14 mouse cellular contexts compared by ENCODE assay signal in the genomic region with DNA sequence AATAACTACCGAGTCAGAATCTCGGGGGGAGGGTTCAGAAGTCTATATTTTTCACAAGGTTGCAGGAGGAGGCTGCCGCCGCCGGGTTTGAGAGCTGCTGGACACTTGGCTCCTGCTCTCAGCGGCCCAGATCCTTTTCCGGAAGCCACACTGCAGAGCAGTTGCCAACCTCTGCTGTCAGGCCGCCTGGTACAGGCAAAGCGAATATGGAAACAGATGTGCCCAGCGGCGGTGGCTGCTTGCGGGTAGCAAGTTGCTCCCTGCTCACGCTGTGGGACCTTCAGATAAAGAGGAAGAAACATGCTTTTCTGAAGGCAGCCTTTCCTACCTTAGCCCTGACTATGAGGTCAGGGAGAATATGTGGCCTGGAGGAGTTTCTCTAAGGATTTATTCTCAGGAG. TPM values are rescaled to one million over a fixed set of nuclear protein-coding genes. Genes with fewer than 3 reads are reported as not detected.
DNase-seq lines count a peak whose midpoint lies in the region; ATAC-seq lines count a peak whose summit lies in the region.
"Had no signal": no experiment of that assay in that cellular context is flagged by ENCODE, and none has a peak within 500 bp of the region (broad histone marks: within the 10 kb centered on the region; RNA-seq: fewer than 3 reads in every experiment).

No protein-coding gene starts in this region.

- peak overlapping the region; percentile 30 for H3K27ac ChIP-seq in midbrain, embryonic 10.5 days (replicated peaks)
- no peak overlapping the region for H3K27ac ChIP-seq in midbrain, embryonic 11.5 days (ENCODE audit: low read depth, low read length)
- no peak overlapping the region for H3K27ac ChIP-seq in embryonic facial prominence, embryonic 13.5 days
- H3K27ac ChIP-seq in neural tube, embryonic 13.5 days (replicated peaks) = peak overlapping the region; percentile 62
- no peak overlapping the region for H3K27ac ChIP-seq in kidney, embryonic 14.5 days (ENCODE audit: low read depth, low read length)
- H3K27ac ChIP-seq: limb, embryonic 12.5 days; neural tube, embryonic 12.5 days had no signal

- no peak for ATAC-seq in midbrain, embryonic 11.5 days (ENCODE audit: low FRiP score)
- no peak for ATAC-seq in embryonic facial prominence, embryonic 13.5 days (ENCODE audit: insufficient number of reproducible peaks, insufficient read depth, low FRiP score, low TSS enrichment, low read depth)
- no peak for ATAC-seq in neural tube, embryonic 13.5 days (ENCODE audit: low read depth)
- no peak for ATAC-seq in kidney, embryonic 14.5 days (ENCODE audit: low FRiP score, low TSS enrichment)

- no peaks in the 10 kb centered on the region for H3K36me3 ChIP-seq in midbrain, embryonic 10.5 days
- no peaks in the 10 kb centered on the region for H3K36me3 ChIP-seq in midbrain, embryonic 11.5 days (ENCODE audit: control insufficient read depth, insufficient read depth, low read length)
- H3K36me3 ChIP-seq in embryonic facial prominence, embryonic 13.5 days = no peaks in the 10 kb centered on the region
- no peaks in the 10 kb centered on the region for H3K36me3 ChIP-seq in neural tube, embryonic 13.5 days
- no peaks in the 10 kb centered on the region for H3K36me3 ChIP-seq in kidney, embryonic 14.5 days (ENCODE audit: control insufficient read depth, insufficient read depth, low read length)
- H3K36me3 ChIP-seq: G1E; limb, embryonic 12.5 days; neural tube, embryonic 12.5 days had no signal

- H3K4me2 ChIP-seq in midbrain, embryonic 11.5 days = no peak overlapping the region
- peak overlapping the region; percentile 18 for H3K4me2 ChIP-seq in embryonic facial prominence, embryonic 13.5 days
- H3K4me2 ChIP-seq in neural tube, embryonic 13.5 days = no peak overlapping the region
- H3K4me2 ChIP-seq in kidney, embryonic 14.5 days (replicated peaks; ENCODE audit: low read depth, low read length) = no peak overlapping the region
- H3K4me2 ChIP-seq: limb, embryonic 12.5 days; neural tube, embryonic 12.5 days had no signal

- 79% methylated on average over 13 of the region's 13 CpGs for WGBS in midbrain, embryonic 10.5 days
- WGBS in midbrain, embryonic 11.5 days = 84% methylated on average over 13 of the region's 13 CpGs
- WGBS in embryonic facial prominence, embryonic 13.5 days = 57% methylated on average over 13 of the region's 13 CpGs
- WGBS in neural tube, embryonic 13.5 days = 60% methylated on average over 13 of the region's 13 CpGs
- 63% methylated on average over 13 of the region's 13 CpGs for WGBS in kidney, embryonic 14.5 days

- no peak overlapping the region for H3K9ac ChIP-seq in midbrain, embryonic 11.5 days (ENCODE audit: low read length)
- peak overlapping the region; percentile 40; the same call in 1 of the 2 replicates for H3K9ac ChIP-seq in embryonic facial prominence, embryonic 13.5 days
- H3K9ac ChIP-seq in neural tube, embryonic 13.5 days = no peak overlapping the region
- H3K9ac ChIP-seq in kidney, embryonic 14.5 days (ENCODE audit: low read depth, low read length) = no peak overlapping the region
- H3K9ac ChIP-seq: limb, embryonic 12.5 days; neural tube, embryonic 12.5 days had no signal

- no peaks in the 10 kb centered on the region for H3K27me3 ChIP-seq in midbrain, embryonic 10.5 days (ENCODE audit: low read depth, poor library complexity, severe bottlenecking)
- no peaks in the 10 kb centered on the region for H3K27me3 ChIP-seq in midbrain, embryonic 11.5 days (ENCODE audit: control insufficient read depth, insufficient read depth, low read length)
- H3K27me3 ChIP-seq in embryonic facial prominence, embryonic 13.5 days = no peaks in the 10 kb centered on the region
- no peaks in the 10 kb centered on the region for H3K27me3 ChIP-seq in neural tube, embryonic 13.5 days
- no peaks in the 10 kb centered on the region for H3K27me3 ChIP-seq in kidney, embryonic 14.5 days (ENCODE audit: control insufficient read depth, insufficient read depth, low read length)
- H3K27me3 ChIP-seq: limb, embryonic 12.5 days; neural tube, embryonic 12.5 days had no signal

- peak; percentile 15 for DNase-seq in adrenal gland, postnatal 14 days
- no peak for DNase-seq in adrenal gland, adult 8-10 months
- no peak for DNase-seq in midbrain, embryonic 10.5 days (ENCODE audit: low spot score)
- DNase-seq in midbrain, embryonic 11.5 days (ENCODE audit: low spot score, missing footprints) = no peak
- no peak for DNase-seq in gastrocnemius, postnatal 4 days (ENCODE audit: low spot score in 2 of 2)
- DNase-seq: adrenal gland, postnatal 10 days; kidney, adult 8-10 months; lung, postnatal 10 days had no signal

- no peaks in the 10 kb centered on the region for H3K9me3 ChIP-seq in midbrain, embryonic 10.5 days (replicated peaks)
- H3K9me3 ChIP-seq in midbrain, embryonic 11.5 days (ENCODE audit: control insufficient read depth, low read length) = no peaks in the 10 kb centered on the region
- H3K9me3 ChIP-seq in embryonic facial prominence, embryonic 13.5 days = no peaks in the 10 kb centered on the region
- H3K9me3 ChIP-seq in neural tube, embryonic 13.5 days = no peaks in the 10 kb centered on the region
- no peaks in the 10 kb centered on the region for H3K9me3 ChIP-seq in kidney, embryonic 14.5 days (ENCODE audit: control insufficient read depth, low read length)
- H3K9me3 ChIP-seq: G1E; limb, embryonic 12.5 days; neural tube, embryonic 12.5 days had no signal

- peaks cover 41% of the 10 kb centered on the region for H3K4me1 ChIP-seq in midbrain, embryonic 10.5 days
- peaks cover 6% of the 10 kb centered on the region for H3K4me1 ChIP-seq in midbrain, embryonic 11.5 days (ENCODE audit: control insufficient read depth, insufficient read depth, low read length)
- H3K4me1 ChIP-seq in embryonic facial prominence, embryonic 13.5 days = peaks cover 8% of the 10 kb centered on the region; the same call in 1 of the 2 replicates
- H3K4me1 ChIP-seq in neural tube, embryonic 13.5 days (replicated peaks) = peaks cover 45% of the 10 kb centered on the region
- H3K4me1 ChIP-seq in kidney, embryonic 14.5 days (ENCODE audit: control insufficient read depth, insufficient read depth, low read length) = 0 out of 2 replicates have a peak, but pooled peaks cover 8% of the 10 kb centered on the region

- H3K4me3 ChIP-seq in midbrain, embryonic 10.5 days = no peak overlapping the region
- H3K4me3 ChIP-seq in midbrain, embryonic 11.5 days (ENCODE audit: low read depth, low read length) = no peak overlapping the region
- H3K4me3 ChIP-seq in embryonic facial prominence, embryonic 13.5 days = no peak overlapping the region
- no peak overlapping the region for H3K4me3 ChIP-seq in neural tube, embryonic 13.5 days
- no peak overlapping the region for H3K4me3 ChIP-seq in kidney, embryonic 14.5 days (ENCODE audit: low read length)
- H3K4me3 ChIP-seq: limb, embryonic 12.5 days; neural tube, embryonic 12.5 days had no signal

RNA-seq across cellular contexts. Expression of a gene that starts 44.4 kb away (rescaled TPM):
- total RNA-seq in adrenal gland, postnatal 14 days (2021) = 492 and 562 TPM in 2 replicates
- total RNA-seq in adrenal gland, adult 8-10 months (2022) = 1,000 to 10,000 TPM in 1 of 4 experiments, 100 to 1,000 TPM in 3; 630 to 1,061 (median 752) TPM
- polyA plus RNA-seq in midbrain, embryonic 10.5 days (2016; fragmentation: Nextera tagmentation; extraction: Ambion mirVana) = 0.44 and 1.5 TPM in 2 replicates
- polyA plus RNA-seq in midbrain, embryonic 11.5 days (2014; fragmentation: Nextera tagmentation; extraction: Ambion mirVana) = 2.1 and 3.0 TPM in 2 replicates
- 10.0 and 21.3 TPM in 2 replicates for polyA plus RNA-seq in embryonic facial prominence, embryonic 13.5 days (2015; fragmentation: Nextera tagmentation; extraction: Ambion mirVana)
- 580 and 599 TPM in 2 replicates for polyA plus RNA-seq in neural tube, embryonic 13.5 days (2015; fragmentation: Nextera tagmentation; extraction: Ambion mirVana)
- not detected for total RNA-seq in gastrocnemius, postnatal 4 days (2021)
- polyA plus RNA-seq in kidney, embryonic 14.5 days (2014; fragmentation: Nextera tagmentation; extraction: Ambion mirVana) = 16.0 and 23.6 TPM in 2 replicates
- total RNA-seq: G1E had no signal

Comparison
In these comparisons a context has a peak if more than half of its experiments do, and no peak if none do; other contexts are left out.
1. H3K27ac ChIP-seq: peak in midbrain, embryonic 10.5 days (single experiment) and neural tube, embryonic 13.5 days (single experiment); none in midbrain, embryonic 11.5 days (single experiment), embryonic facial prominence, embryonic 13.5 days (single experiment) and kidney, embryonic 14.5 days (single experiment).
2. RNA of a gene that starts 44.4 kb away (polyA plus RNA-seq): 580 to 599 TPM in neural tube, embryonic 13.5 days; 10.0 to 21.3 TPM in embryonic facial prominence, embryonic 13.5 days, 16.0 to 23.6 TPM in kidney, embryonic 14.5 days, 2.1 to 3.0 TPM in midbrain, embryonic 11.5 days and 0.44 to 1.5 TPM in midbrain, embryonic 10.5 days; every median in the first group is over 10 times any median in the second.